Mouse (Mus musculus) kidney, adult 2 months (tissue): ENCODE data around the gene Gpr15.

ENCODE experiments used
- CTCF ChIP-seq: fragments of 200-500 bp; conservative IDR thresholded peaks from 2 replicates; pipeline ENCODE4 v1.5.1; 2011; ENCODE audit warnings: low read depth, mild to moderate bottlenecking, control low read depth, low read length, moderate library complexity, mixed read lengths; ENCODE audit not compliant: insufficient read depth, insufficient read length
- POLR2A ChIP-seq: fragments of 200-500 bp; IDR thresholded peaks from one replicate; pipeline ENCODE4 v1.6.1; 2011; ENCODE audit warnings: low read depth, low read length, control low read depth

DNA sequence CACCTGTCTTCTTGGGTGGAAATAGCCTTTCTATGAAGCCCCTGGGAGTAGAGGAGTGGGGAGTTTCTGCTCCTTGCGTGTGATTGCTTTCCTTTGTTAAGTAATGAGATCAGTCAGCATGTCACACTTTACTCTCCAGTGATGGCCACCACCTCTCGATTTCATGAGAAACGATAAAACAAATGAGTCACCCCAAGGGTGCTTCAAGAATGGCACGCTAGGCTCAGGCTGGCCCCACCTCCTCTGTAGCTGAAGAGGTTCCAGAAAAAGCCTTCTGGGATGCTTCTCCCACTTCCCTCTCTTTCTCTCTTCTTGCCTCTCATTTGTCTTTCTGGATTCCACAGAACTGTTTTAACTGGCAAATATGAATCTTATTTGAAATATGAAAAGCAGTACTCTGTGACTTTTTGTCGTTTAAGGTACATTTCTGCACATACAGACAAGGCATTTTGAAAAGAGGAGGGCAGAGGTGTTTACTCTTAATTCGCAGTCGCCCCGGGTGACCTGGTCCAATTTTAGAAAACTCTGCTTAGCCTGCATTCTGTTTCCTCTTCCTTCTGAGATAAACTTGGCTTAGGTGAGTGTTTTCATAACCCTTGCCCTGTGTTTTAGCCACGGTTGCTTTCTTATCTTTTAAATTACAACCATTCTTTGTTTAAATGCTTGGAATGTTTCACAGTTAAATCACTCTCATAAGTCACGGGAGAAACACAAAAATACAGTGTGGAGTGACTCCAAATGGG lies 15.3 kb downstream of the Gpr15 start:
- no peak for TF ChIP-seq CTCF
- TF ChIP-seq POLR2A = no peak
